Mouse (Mus musculus) left cerebral cortex, postnatal 25 days (tissue): ENCODE results near the gene Myl9. TPM values are rescaled to one million over a fixed set of nuclear protein-coding genes. Genes with fewer than 3 reads are reported as not detected.
"Not testable (repeated sequence)": the region's sequence is repeated elsewhere in the genome, so short reads cannot be mapped to it uniquely, and the experiment has no call there.

Source experiments
- DNase-seq, 2 experiments: peaks; one replicate each; pipeline ENCODE4 v3.0.0; 2022; ENCODE audit warnings: low spot score in 2 of 2, mixed read lengths in 1 of 2
- intact Hi-C: fragments of 180-260 bp; cut with DNase I; formaldehyde crosslinking; loops from one replicate; pipeline ENCODE4 v1.15.1; 2025
- total RNA-seq, 2 experiments: library from RNA; stranded (reverse); gene quantifications; 2 replicates each; pipeline ENCODE4 v1.2.3; 2021

The Myl9 gene
- total RNA-seq, 2 experiments from 2014 or later, result 14.7 to 16.1 TPM

- intact Hi-C loops, result no loop called here
- no peak for DNase-seq
Observed at GRCm38 (mm10) chr2:156811556-156811955, 36.3 kb downstream of the Myl9 start.

DNA sequence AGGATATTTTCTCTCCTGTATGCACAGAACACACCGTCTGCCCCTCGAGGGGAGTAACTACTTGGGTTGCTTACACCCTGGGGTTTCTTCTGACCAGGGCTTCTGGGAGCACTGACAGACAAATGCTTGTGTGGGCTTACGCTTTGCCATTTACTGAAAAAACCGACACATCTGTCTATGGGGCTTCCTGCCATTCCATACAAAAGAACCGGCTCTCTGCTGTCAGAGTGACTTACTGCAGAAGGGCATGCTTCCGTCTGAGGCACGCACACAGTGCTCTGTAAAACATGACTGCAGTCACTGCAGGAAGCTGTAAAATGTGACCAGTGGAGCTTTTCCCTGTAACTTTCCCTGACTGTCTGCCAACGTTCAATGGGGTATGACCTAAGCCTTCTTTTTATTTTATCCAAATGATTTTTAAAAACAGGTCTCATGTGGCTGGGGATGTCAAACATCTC lies 39.2 kb downstream of the Myl9 start:
- intact Hi-C loops, result no loop called here
- DNase-seq, result no peak

DNA sequence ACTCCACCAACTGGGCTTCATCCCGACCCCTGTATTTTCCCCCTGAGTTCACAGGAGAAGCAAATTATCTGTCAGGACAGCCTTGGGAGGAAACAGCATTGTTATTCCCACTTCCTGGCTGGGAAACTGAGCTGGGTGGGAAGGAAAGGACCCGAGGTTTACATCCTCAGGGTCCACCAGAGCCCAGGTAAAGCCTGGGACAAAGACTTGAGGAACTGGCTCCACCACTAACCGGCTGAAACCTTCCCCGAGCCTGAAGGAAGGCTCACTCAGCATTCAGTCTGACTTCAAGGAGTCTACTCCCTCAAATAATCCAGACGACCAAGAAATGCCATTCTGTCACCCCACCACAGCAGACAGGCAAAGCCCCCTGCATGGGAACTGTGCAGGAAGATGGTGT lies 39.7 kb downstream of the Myl9 start:
- DNase-seq, result no peak
- intact Hi-C loops, result no loop called here

DNA sequence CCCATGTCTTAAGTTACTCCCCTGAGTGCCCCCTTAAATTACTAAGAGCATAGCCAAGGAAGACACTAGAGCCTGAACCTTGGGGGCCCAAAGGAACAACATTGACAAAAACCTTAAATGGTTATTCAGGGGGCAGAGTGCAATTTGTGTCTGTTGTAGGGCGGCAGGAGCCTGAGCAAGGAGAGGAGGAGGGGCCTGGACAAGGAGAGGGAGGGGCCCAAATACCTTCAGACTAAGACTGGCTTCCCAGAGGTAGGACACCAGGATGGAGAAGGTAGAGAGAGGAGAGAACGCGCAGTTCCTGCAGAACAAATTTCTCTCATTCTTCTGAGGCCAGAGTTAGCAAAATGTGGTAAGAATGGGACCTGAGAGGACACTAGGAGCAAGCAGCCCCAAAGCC lies 40.2 kb downstream of the Myl9 start:
- intact Hi-C loops, result no loop called here
- DNase-seq, result no peak

- DNase-seq, result no peak
- intact Hi-C loops, result no loop called here
Observed at GRCm38 (mm10) chr2:156816116-156816515, 40.9 kb downstream of the Myl9 start.

DNA sequence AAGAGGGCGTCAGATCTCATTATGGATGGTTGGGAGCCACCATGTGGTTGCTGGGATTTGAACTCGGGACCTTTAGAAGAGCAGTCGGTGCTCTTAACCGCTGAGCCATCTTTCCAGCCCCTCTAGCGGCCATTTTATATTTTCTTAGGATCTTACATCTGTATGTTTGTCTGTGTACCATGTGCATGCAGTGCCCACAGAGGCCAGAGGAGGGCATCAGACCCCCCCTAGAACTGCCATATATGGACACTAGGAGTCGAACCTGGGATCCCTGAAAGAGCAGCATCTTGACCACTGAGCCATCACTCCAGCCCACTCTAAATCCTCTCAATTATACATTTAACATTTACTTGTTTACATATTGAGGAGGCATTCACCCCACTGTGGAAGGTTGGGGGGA lies 49.9 kb downstream of the Myl9 start:
- intact Hi-C loops, result loop anchor here (5.0 kb wide), 1 partner anchor 43 kb away; no protein-coding TSS in a partner anchor
- not testable (repeated sequence) for DNase-seq

Other genes starting within 250 kb of the Myl9 start
- gene Aar2, start 227.8 kb upstream of the Myl9 start, total RNA-seq, result 10 to 100 TPM; 33.7 to 40.0 TPM
- gene Dlgap4, start 161.7 kb upstream of the Myl9 start, total RNA-seq, result 100 to 1,000 TPM; 223 to 241 TPM
- gene Tgif2, start 64.6 kb downstream of the Myl9 start, total RNA-seq, result 1 to 10 TPM in 1 of 2 experiments, under 1 TPM in 1; 0.69 to 1.0 TPM
- gene 4930518I15Rik, start 82.5 kb downstream of the Myl9 start, total RNA-seq, result 1 to 10 TPM; 1.5 to 2.1 TPM
- gene Rab5if, start 87.7 kb downstream of the Myl9 start, total RNA-seq, result 100 to 1,000 TPM; 104 to 105 TPM
- gene Sla2, start 111.8 kb downstream of the Myl9 start, total RNA-seq, result under 1 TPM; 0.39 to 0.55 TPM
- gene Ndrg3, start 216.6 kb downstream of the Myl9 start, total RNA-seq, result 100 to 1,000 TPM; 509 to 517 TPM
- 1 to 10 TPM; 4.7 TPM for gene Dsn1, start 231.7 kb downstream of the Myl9 start, total RNA-seq